Mouse (Mus musculus) layer of hippocampus, adult 11-12 months (tissue): ENCODE measurements around the gene Scyl1.

Experiments
- DNase-seq: peaks from one replicate; pipeline ENCODE4 v3.0.0; 2022; ENCODE audit warnings: low spot score

Gene Scyl1

DNA sequence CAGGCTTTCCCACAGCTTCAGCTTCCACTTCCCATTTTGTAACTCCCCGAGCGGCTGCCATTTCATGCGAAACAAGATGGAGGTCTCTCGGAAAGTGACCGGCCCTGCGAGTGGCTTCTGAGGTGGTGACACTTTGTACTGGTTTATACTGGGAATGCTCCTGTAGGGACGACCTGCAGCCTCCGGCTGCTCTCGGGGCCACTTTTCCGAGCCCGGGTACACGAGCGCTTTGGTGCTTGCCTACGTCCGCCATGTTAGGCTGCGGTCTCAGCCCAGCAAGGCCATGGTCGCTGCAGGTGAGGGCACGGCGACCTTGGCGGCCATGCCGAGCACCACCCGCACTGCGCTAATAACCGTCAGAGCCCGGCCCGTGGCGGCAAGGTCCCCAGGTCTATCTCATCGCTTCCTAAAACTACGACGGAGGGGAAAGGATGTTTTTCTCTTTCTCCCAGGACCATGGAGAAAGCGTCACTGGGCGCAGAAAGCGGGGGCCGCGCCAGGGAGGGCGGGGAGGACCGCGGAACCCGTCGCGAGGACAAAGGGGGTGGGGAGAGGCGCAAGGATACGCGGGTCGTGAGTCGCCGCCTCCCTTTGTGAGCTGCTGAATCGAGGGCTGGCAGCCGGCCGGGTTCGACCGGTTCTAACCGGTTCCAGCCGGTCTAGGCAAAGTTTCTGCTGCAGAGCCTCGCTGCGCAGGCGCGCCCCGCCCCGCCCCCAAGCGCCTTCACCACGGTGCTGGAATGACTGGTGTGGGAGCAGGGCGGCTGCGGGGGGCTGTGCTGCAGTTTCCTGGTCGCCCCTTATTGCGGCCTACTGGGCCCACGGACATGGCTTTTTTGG lies 32.0 kb upstream of the Scyl1 start:
- peak; percentile 99 for DNase-seq

GRCm38 (mm10) chr19:5802787-5803040 lies 31.5 kb upstream of the Scyl1 start:
- DNase-seq = no peak

GRCm38 (mm10) chr19:5802011-5802786 lies 31.0 kb upstream of the Scyl1 start:
- peak; percentile 97 for DNase-seq

GRCm38 (mm10) chr19:5801432-5801964 lies 30.3 kb upstream of the Scyl1 start:
- no peak for DNase-seq

GRCm38 (mm10) chr19:5800632-5801431 lies 29.6 kb upstream of the Scyl1 start:
- no peak for DNase-seq

DNA sequence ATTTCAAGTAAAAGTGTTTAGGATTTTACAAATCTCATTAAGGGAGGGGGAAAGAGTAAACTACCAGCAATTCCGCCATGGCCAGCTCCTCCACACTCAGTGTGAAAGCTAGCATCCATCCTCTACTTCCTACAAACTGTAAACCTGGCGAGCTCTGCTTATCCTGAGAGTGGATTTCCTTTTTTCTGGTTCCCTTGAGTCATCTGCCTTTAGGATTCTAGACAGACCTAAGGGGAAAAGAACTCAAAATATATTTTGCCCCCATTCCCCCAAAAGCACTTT lies 29.1 kb upstream of the Scyl1 start:
- DNase-seq = no peak

DNA sequence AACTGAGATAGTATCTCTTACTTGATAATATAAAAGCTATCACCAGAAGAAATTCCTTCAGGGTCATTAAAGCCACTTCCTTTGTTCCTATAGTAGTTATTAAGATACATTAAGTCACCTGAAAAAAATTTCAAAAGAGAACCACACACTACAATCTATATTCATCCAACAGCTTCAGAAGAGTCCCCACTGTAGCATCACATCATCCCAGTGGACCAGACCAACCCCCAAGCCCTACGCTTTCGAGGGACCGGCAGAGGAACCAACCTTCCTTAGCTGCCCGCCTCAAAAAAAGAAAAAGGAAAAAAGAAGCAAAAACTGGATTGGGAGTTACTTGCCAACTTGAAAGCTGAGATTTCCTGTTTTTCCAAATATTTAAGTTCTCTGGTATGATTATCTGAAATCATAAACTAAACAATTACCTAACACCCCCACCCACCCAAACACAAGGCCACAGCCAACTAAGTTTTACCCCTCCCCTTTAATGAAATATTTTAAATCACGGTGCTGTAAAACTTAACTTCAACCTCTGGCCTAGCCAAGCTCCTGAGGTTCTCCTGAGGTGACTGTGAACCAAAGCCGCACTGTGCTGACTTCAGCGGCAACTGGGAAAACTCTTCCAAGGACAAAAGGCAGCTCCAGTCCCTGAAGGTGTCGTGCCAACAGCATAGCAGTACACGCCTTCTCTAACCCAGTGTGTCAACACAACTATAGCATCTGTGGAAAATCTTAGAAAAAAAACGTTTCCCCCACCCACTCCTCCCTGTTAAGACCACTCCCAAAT lies 28.5 kb upstream of the Scyl1 start:
- DNase-seq = no peak

GRCm38 (mm10) chr19:5798700-5799479 lies 27.7 kb upstream of the Scyl1 start:
- peak; percentile 18 for DNase-seq

- DNase-seq = peak; percentile 5
Observed at GRCm38 (mm10) chr19:5797381-5798111, 26.3 kb upstream of the Scyl1 start.

GRCm38 (mm10) chr19:5796573-5797111 lies 25.4 kb upstream of the Scyl1 start:
- no peak for DNase-seq

GRCm38 (mm10) chr19:5795668-5796572 lies 24.7 kb upstream of the Scyl1 start:
- no peak for DNase-seq

GRCm38 (mm10) chr19:5794771-5795576 lies 23.8 kb upstream of the Scyl1 start:
- DNase-seq = no peak

DNA sequence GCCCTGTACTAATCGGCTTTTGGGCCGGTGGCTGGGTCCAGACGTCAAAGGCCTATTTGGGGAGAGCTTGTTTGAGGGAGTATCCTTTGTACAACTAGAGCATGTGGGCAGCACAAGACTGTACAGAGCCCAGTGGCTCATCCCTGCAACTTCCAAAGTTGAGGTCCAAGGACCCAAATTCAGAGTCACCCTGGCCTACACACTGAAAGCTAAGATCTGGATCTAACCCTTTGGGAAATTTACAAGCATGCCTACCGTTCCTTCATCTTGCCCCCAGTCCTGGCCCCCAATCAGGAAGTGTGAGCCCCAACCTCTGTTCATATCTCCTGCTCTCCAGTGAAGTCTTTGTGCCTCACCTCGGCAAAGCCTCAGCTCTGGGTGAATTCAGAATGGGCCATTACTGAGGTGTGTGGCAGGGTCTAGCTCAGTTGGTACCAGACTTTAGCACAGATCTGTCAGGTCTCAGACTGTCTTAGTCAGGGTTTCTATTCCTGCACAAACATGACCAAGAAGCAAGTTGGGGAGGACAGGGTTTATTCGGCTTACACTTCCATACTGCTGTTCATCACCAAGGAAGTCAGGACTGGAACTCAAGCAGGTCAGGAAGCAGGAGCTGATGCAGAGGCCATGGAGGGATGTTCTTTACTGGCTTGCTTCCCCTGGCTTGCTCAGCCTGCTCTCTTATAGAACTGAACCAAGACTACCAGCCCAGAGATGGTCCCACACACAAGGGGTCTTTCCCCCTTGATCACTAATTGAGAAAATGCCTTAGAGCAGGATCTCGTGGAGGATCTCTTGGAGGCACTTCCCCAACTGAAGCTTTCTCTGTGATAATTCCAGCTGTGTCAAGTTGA lies 22.9 kb upstream of the Scyl1 start:
- DNase-seq = peak; percentile 35

DNA sequence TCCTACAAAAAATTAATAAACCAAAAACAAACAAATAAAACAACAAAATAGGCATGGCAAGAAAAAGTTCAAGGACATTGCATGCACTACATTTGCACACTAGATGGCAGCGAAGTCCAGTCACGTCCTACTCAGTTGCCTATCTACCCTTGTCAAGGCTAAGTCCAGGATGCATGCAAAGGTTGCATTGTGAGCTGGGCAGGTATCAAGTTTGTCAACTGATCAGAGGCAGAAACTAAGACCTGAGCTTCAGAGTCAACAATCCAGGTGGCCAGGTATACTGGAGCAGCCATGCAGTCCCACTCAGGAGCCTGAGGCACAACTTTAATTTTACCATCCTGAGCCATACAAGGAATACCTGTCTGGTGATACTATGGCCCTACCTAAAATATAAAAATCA lies 21.9 kb upstream of the Scyl1 start:
- peak; percentile 69 for DNase-seq

DNA sequence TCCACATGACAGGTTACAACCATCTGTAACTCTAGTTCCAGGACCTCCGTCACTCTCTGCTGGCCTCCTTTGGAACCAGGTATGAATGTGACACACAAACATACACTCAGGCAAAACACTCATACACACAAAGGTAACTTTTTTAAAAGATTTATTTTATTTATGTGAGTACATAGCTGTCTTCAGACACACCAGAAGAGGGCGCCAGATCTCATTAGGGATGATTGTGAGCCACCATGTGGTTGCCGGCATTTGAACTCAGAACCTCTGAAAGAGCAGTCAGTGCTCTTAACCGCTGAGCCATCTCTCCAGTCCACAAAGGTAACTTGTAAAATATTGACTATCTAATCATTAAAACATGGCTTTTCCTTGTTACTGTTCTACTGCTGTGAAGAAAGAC lies 20.1 kb upstream of the Scyl1 start:
- DNase-seq = no peak

GRCm38 (mm10) chr19:5789066-5789465 lies 17.8 kb upstream of the Scyl1 start:
- DNase-seq = no peak

GRCm38 (mm10) chr19:5788620-5789019 lies 17.4 kb upstream of the Scyl1 start:
- DNase-seq = no peak
